Mouse (Mus musculus) megakaryocyte-erythroid progenitor cell, adult 5-6 weeks (primary cell): ENCODE results near the gene Psmb3. TPM values are rescaled to one million over a fixed set of nuclear protein-coding genes. Genes with fewer than 3 reads are reported as not detected.

Experiments used
- ATAC-seq: replicated peaks from 2 replicates; pipeline ENCODE4 v1.8.0; 2016; ENCODE audit warnings: mild to moderate bottlenecking, inconsistent platforms; ENCODE audit not compliant: severe bottlenecking, poor library complexity, low FRiP score, low TSS enrichment
- total RNA-seq, 2 experiments: library from RNA; stranded (forward) in 1 of 2; stranded (reverse) in 1 of 2; fragments of 200-1000, 215-1000 nt in 1 of 2; fragments of >200 nt in 1 of 2; fragmentation: Nextera tagmentation in 1 of 2; gene quantifications; 2 replicates each; pipeline ENCODE4 v1.2.3; 2014 to 2017

Psmb3 gene
- total RNA-seq, 2 experiments from 2014 or later: 175 to 226 TPM

- no peak for ATAC-seq
These were observed 37.0 kb upstream of the Psmb3 start for GRCm38 (mm10) chr11:97666221-97666620.

- ATAC-seq: no peak
These were observed 36.4 kb upstream of the Psmb3 start for GRCm38 (mm10) chr11:97666794-97667193.

GRCm38 (mm10) chr11:97668160-97668559 lies 35.0 kb upstream of the Psmb3 start:
- ATAC-seq: no peak

GRCm38 (mm10) chr11:97669268-97669667 lies 33.9 kb upstream of the Psmb3 start:
- ATAC-seq: no peak

- no peak for ATAC-seq
These were observed 33.4 kb upstream of the Psmb3 start for GRCm38 (mm10) chr11:97669829-97670228.

GRCm38 (mm10) chr11:97670234-97671176 lies 32.7 kb upstream of the Psmb3 start:
- no peak for ATAC-seq

- no peak for ATAC-seq
These were observed 32.0 kb upstream of the Psmb3 start for GRCm38 (mm10) chr11:97671177-97671527.

- no peak for ATAC-seq
These were observed 30.1 kb upstream of the Psmb3 start for GRCm38 (mm10) chr11:97673148-97673547.

- no peak for ATAC-seq
These were observed 27.0 kb upstream of the Psmb3 start for GRCm38 (mm10) chr11:97676050-97676754.

- ATAC-seq: no peak
These were observed 25.8 kb upstream of the Psmb3 start for GRCm38 (mm10) chr11:97677381-97677780.

GRCm38 (mm10) chr11:97677842-97678241 lies 25.4 kb upstream of the Psmb3 start:
- ATAC-seq: no peak

- ATAC-seq: no peak
These were observed 24.9 kb upstream of the Psmb3 start for GRCm38 (mm10) chr11:97678301-97678700.

- no peak for ATAC-seq
These were observed 22.8 kb upstream of the Psmb3 start for GRCm38 (mm10) chr11:97680430-97680829.

GRCm38 (mm10) chr11:97682504-97683055 lies 20.6 kb upstream of the Psmb3 start:
- ATAC-seq: no peak

GRCm38 (mm10) chr11:97684063-97684680 lies 19.0 kb upstream of the Psmb3 start:
- ATAC-seq: no peak

- ATAC-seq: no peak
These were observed 18.4 kb upstream of the Psmb3 start for GRCm38 (mm10) chr11:97684766-97685165.

GRCm38 (mm10) chr11:97685613-97686321 lies 17.4 kb upstream of the Psmb3 start, which contains the start of gene Cisd3:
Cisd3 (plus strand) TSS chr11:97685826.
- peak; percentile 75 for ATAC-seq

GRCm38 (mm10) chr11:97686322-97686908 lies 16.8 kb upstream of the Psmb3 start:
- ATAC-seq: no peak

- ATAC-seq: no peak
These were observed 16.1 kb upstream of the Psmb3 start for GRCm38 (mm10) chr11:97687061-97687460.
